Comparison of ENCODE assay signal across 9 mouse cellular contexts in genomic region chr9:57501861-57502260, GRCm38 (mm10). TPM values are rescaled to one million over a fixed set of nuclear protein-coding genes. Genes with fewer than 3 reads are reported as not detected.
A peak's percentile ranks its signal among the peaks of the same experiment; 100 is the strongest.
DNase-seq lines count a peak whose midpoint lies in the region; ATAC-seq lines count a peak whose summit lies in the region.
"Had no signal": no experiment of that assay in that cellular context is flagged by ENCODE, and none has a peak within 500 bp of the region (broad histone marks: within the 10 kb centered on the region; RNA-seq: fewer than 3 reads in every experiment).

No protein-coding gene starts in this region.

- H3K4me1 ChIP-seq in heart, embryonic 10.5 days: peaks cover 53% of the 10 kb centered on the region
- peaks cover 30% of the 10 kb centered on the region for H3K4me1 ChIP-seq in forebrain, embryonic 14.5 days (ENCODE audit: control insufficient read depth, insufficient read depth, low read length)
- peaks cover 32% of the 10 kb centered on the region for H3K4me1 ChIP-seq in limb, embryonic 15.5 days

- peaks cover 93% of the 10 kb centered on the region for H3K27me3 ChIP-seq in heart, embryonic 10.5 days (ENCODE audit: insufficient read depth, poor library complexity, severe bottlenecking)
- H3K27me3 ChIP-seq in forebrain, embryonic 14.5 days (replicated peaks; ENCODE audit: control insufficient read depth, insufficient read depth, low read length): peaks cover 47% of the 10 kb centered on the region
- peaks cover 81% of the 10 kb centered on the region for H3K27me3 ChIP-seq in limb, embryonic 15.5 days

- peak; percentile 86 for ATAC-seq in forebrain, embryonic 14.5 days
- ATAC-seq in limb, embryonic 15.5 days (ENCODE audit: insufficient number of reproducible peaks, low FRiP score, low TSS enrichment, low read depth): no peak

- peak overlapping the region; percentile 43 for H3K4me3 ChIP-seq in heart, embryonic 10.5 days
- H3K4me3 ChIP-seq in forebrain, embryonic 14.5 days (ENCODE audit: low read depth, low read length): peak overlapping the region; percentile 29
- H3K4me3 ChIP-seq in limb, embryonic 15.5 days: 0 out of 2 replicates have a peak overlapping the region, but pooled peaks have one; percentile 8
- H3K4me3 ChIP-seq: liver, embryonic 13.5 days had no signal

- DNase-seq in heart, embryonic 10.5 days (ENCODE audit: low spot score): no peak
- no peak for DNase-seq in heart, adult 8-10 months (ENCODE audit: low spot score)
- DNase-seq in A20 (ENCODE audit: low read depth, low spot score): peak; percentile 24
- DNase-seq in forebrain, embryonic 14.5 days (ENCODE audit: low spot score): peak; percentile 96
- no peak for DNase-seq in gastrocnemius, postnatal 10 days
- no peak for DNase-seq in spleen, adult 18-20 months
- no peak for DNase-seq in gastrocnemius, adult 8-10 months (ENCODE audit: low spot score in 2 of 2)
- DNase-seq: liver, embryonic 13.5 days had no signal

- no peaks in the 10 kb centered on the region for H3K36me3 ChIP-seq in heart, embryonic 10.5 days
- H3K36me3 ChIP-seq in forebrain, embryonic 14.5 days (ENCODE audit: control insufficient read depth, insufficient read depth, low read length): no peaks in the 10 kb centered on the region
- H3K36me3 ChIP-seq in limb, embryonic 15.5 days: no peaks in the 10 kb centered on the region
- H3K36me3 ChIP-seq: liver, embryonic 13.5 days had no signal

- no peaks in the 10 kb centered on the region for H3K9me3 ChIP-seq in heart, embryonic 10.5 days
- no peaks in the 10 kb centered on the region for H3K9me3 ChIP-seq in forebrain, embryonic 14.5 days (replicated peaks; ENCODE audit: control insufficient read depth, low read length)
- H3K9me3 ChIP-seq in limb, embryonic 15.5 days: no peaks in the 10 kb centered on the region
- H3K9me3 ChIP-seq: liver, embryonic 13.5 days had no signal

- 4% methylated on average over 20 of the region's 20 CpGs for WGBS in heart, embryonic 10.5 days
- WGBS in forebrain, embryonic 14.5 days: under 1% methylated on average over 20 of the region's 20 CpGs
- WGBS in limb, embryonic 15.5 days: 6% methylated on average over 20 of the region's 20 CpGs

- H3K4me2 ChIP-seq in forebrain, embryonic 14.5 days (ENCODE audit: low read length): peak overlapping the region; percentile 93
- peak overlapping the region; percentile 14; the same call in 1 of the 2 replicates for H3K4me2 ChIP-seq in limb, embryonic 15.5 days
- H3K4me2 ChIP-seq: liver, embryonic 13.5 days had no signal

- H3K27ac ChIP-seq in heart, embryonic 10.5 days: no peak overlapping the region
- H3K27ac ChIP-seq in forebrain, embryonic 14.5 days (ENCODE audit: low read depth, low read length): peak overlapping the region; percentile 94
- no peak overlapping the region for H3K27ac ChIP-seq in limb, embryonic 15.5 days
- H3K27ac ChIP-seq: liver, embryonic 13.5 days had no signal

- peak overlapping the region; percentile 59 for H3K9ac ChIP-seq in forebrain, embryonic 14.5 days (ENCODE audit: low read length)
- no peak overlapping the region for H3K9ac ChIP-seq in limb, embryonic 15.5 days
- H3K9ac ChIP-seq: liver, embryonic 13.5 days had no signal

RNA-seq across cellular contexts. Expression of gene Rpp25, which starts 2.0 kb away (rescaled TPM):
- 15.0 and 16.5 TPM in 2 replicates for polyA plus RNA-seq in heart, embryonic 10.5 days (2016; fragmentation: Nextera tagmentation; extraction: Ambion mirVana)
- 1 to 10 TPM; 2.0 to 3.7 (median 2.0) TPM for total RNA-seq in heart, adult 8-10 months (2022)
- polyA plus RNA-seq in forebrain, embryonic 14.5 days (2014; fragmentation: Nextera tagmentation; extraction: Ambion mirVana): 18.5 and 20.4 TPM in 2 replicates
- polyA plus RNA-seq in limb, embryonic 15.5 days (2015; fragmentation: Nextera tagmentation; extraction: Ambion mirVana): 0.40 and 1.1 TPM in 2 replicates
- total RNA-seq in gastrocnemius, postnatal 10 days (2021): not detected
- not detected for total RNA-seq in gastrocnemius, adult 8-10 months (2022)

RNA-seq across cellular contexts. Expression of gene Cox5a, which starts 19.2 kb away (rescaled TPM):
- 911 and 1,292 TPM in 2 replicates for polyA plus RNA-seq in heart, embryonic 10.5 days (2016; fragmentation: Nextera tagmentation; extraction: Ambion mirVana)
- total RNA-seq in heart, adult 8-10 months (2022): 1,000 to 10,000 TPM; 2,249 to 2,640 (median 2,421) TPM
- 791 and 827 TPM in 2 replicates for polyA plus RNA-seq in forebrain, embryonic 14.5 days (2014; fragmentation: Nextera tagmentation; extraction: Ambion mirVana)
- polyA plus RNA-seq in limb, embryonic 15.5 days (2015; fragmentation: Nextera tagmentation; extraction: Ambion mirVana): 411 and 426 TPM in 2 replicates
- total RNA-seq in gastrocnemius, postnatal 10 days (2021): 1,000 to 10,000 TPM in 1 of 2 experiments, 100 to 1,000 TPM in 1; 862 to 1,077 TPM
- total RNA-seq in gastrocnemius, adult 8-10 months (2022): 1,000 to 10,000 TPM; 1,141 to 1,247 (median 1,173) TPM

RNA-seq across cellular contexts. Expression of gene Scamp5, which starts 34.0 kb away (rescaled TPM):
- polyA plus RNA-seq in heart, embryonic 10.5 days (2016; fragmentation: Nextera tagmentation; extraction: Ambion mirVana): 11.3 and 11.4 TPM in 2 replicates
- total RNA-seq in heart, adult 8-10 months (2022): 1 to 10 TPM; 4.1 to 7.3 (median 6.5) TPM
- polyA plus RNA-seq in forebrain, embryonic 14.5 days (2014; fragmentation: Nextera tagmentation; extraction: Ambion mirVana): 73.9 and 91.1 TPM in 2 replicates
- polyA plus RNA-seq in limb, embryonic 15.5 days (2015; fragmentation: Nextera tagmentation; extraction: Ambion mirVana): 12.7 and 14.2 TPM in 2 replicates
- total RNA-seq in gastrocnemius, postnatal 10 days (2021): 1 to 10 TPM; 6.8 to 8.3 TPM
- 1 to 10 TPM in 1 of 4 experiments, under 1 TPM in 3; 0.34 to 1.3 (median 0.76) TPM for total RNA-seq in gastrocnemius, adult 8-10 months (2022)

RNA-seq across cellular contexts. Expression of gene Fam219b, which starts 35.5 kb away (rescaled TPM):
- polyA plus RNA-seq in heart, embryonic 10.5 days (2016; fragmentation: Nextera tagmentation; extraction: Ambion mirVana): 14.2 and 14.9 TPM in 2 replicates
- 10 to 100 TPM in 3 of 4 experiments, 1 to 10 TPM in 1; 9.5 to 11.6 (median 10.8) TPM for total RNA-seq in heart, adult 8-10 months (2022)
- 20.4 and 23.6 TPM in 2 replicates for polyA plus RNA-seq in forebrain, embryonic 14.5 days (2014; fragmentation: Nextera tagmentation; extraction: Ambion mirVana)
- 26.8 and 27.5 TPM in 2 replicates for polyA plus RNA-seq in limb, embryonic 15.5 days (2015; fragmentation: Nextera tagmentation; extraction: Ambion mirVana)
- total RNA-seq in gastrocnemius, postnatal 10 days (2021): 1 to 10 TPM; 9.1 to 9.2 TPM
- 1 to 10 TPM; 4.3 to 6.5 (median 5.5) TPM for total RNA-seq in gastrocnemius, adult 8-10 months (2022)

RNA-seq across cellular contexts. Expression of gene Mpi, which starts 50.7 kb away (rescaled TPM):
- polyA plus RNA-seq in heart, embryonic 10.5 days (2016; fragmentation: Nextera tagmentation; extraction: Ambion mirVana): 80.6 and 102 TPM in 2 replicates
- total RNA-seq in heart, adult 8-10 months (2022): 100 to 1,000 TPM; 127 to 162 (median 147) TPM
- 46.1 and 47.5 TPM in 2 replicates for polyA plus RNA-seq in forebrain, embryonic 14.5 days (2014; fragmentation: Nextera tagmentation; extraction: Ambion mirVana)
- 37.9 and 49.8 TPM in 2 replicates for polyA plus RNA-seq in limb, embryonic 15.5 days (2015; fragmentation: Nextera tagmentation; extraction: Ambion mirVana)
- 10 to 100 TPM; 87.2 to 96.9 TPM for total RNA-seq in gastrocnemius, postnatal 10 days (2021)
- 10 to 100 TPM; 71.2 to 89.3 (median 74.4) TPM for total RNA-seq in gastrocnemius, adult 8-10 months (2022)

Comparison
In these comparisons a context has a peak if more than half of its experiments do, and no peak if none do; other contexts are left out.
1. DNase-seq: peak in A20 (single experiment) and forebrain, embryonic 14.5 days (single experiment); none in heart, embryonic 10.5 days (single experiment), heart, adult 8-10 months (single experiment), gastrocnemius, postnatal 10 days (single experiment), spleen, adult 18-20 months (0 of 2) and gastrocnemius, adult 8-10 months (0 of 2).
2. Peak in every context shown above with its lines, with median percentiles within 50 percentile points of each other: H3K4me3 ChIP-seq.